Mouse (Mus musculus) 416B (cell line): ENCODE measurements around the gene Havcr2.
"Not testable (repeated sequence)": the region's sequence is repeated elsewhere in the genome, so short reads cannot be mapped to it uniquely, and the experiment has no call there.

Experiments used
- DNase-seq: peaks from one replicate; pipeline ENCODE4 v3.0.0; 2011; ENCODE audit warnings: low read depth

The Havcr2 gene

DNA sequence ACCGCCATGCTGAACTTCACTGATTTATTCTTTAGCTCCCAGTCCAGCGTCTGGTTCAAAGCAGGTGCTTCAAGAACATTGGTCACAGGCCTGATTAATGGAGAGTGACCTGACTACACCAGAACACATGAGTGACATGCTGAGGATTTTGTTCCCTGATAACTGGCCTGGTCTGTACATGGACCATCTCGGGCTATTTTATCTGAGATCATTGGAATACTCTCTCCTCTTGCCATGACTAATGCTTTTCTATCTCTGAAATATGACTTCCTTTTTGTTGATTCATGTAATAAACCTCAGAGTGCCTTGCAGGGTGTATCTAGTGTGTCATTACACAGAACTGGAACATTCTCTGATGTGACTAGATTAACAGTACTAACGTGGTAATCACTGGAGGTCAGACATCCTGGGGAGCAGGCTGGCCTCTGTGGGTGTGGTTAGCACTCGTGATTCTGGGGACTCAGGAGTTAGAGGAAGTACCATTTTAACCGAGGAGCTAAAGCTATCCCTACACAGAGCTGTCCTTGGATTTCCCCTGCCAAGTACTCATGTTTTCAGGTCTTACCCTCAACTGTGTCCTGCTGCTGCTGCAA is at the start of gene Havcr2:
TSS of gene Havcr2 (plus strand) at position 483 of the 593 bp plus-strand sequence.
- peak; percentile 95 for DNase-seq

DNA sequence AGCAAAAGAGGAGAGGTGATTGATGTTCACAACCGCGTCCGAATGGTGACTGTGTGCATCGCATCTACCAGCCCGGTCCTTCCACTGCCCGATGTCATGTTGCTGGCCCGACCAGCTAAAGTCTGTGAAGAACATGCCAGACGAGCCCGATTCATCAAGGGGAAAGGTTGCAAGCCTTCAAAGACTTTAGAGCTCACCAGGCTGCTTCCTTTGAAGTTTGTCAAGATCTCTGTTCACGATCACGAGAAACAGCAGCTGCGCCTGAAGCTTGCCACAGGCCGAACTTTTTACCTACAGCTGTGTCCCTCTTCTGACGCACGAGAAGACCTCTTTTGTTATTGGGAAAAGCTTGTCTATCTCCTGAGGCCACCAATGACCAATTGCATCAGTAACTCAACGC is 49.7 kb upstream of the Havcr2 start:
- no peak for DNase-seq

DNA sequence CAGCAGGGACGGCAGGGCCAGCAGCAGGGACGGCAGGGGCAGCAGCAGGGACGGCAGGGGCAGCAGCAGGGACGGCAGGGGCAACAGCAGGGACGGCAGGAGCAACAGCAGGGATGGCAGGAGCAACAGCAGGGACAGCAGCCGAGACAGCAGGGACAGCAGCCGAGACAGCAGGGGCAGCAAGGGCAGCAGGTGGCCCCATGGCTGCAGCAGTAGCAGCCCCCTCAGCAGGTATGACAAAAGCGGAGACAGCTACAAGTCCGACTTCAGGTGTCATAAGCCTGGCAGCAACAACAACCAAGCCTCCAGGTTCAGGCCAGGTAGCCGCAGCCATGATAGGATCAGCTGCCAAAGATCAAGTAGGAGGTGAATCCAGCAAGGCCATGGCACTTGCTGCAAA is 48.0 kb upstream of the Havcr2 start:
- no peak for DNase-seq

DNA sequence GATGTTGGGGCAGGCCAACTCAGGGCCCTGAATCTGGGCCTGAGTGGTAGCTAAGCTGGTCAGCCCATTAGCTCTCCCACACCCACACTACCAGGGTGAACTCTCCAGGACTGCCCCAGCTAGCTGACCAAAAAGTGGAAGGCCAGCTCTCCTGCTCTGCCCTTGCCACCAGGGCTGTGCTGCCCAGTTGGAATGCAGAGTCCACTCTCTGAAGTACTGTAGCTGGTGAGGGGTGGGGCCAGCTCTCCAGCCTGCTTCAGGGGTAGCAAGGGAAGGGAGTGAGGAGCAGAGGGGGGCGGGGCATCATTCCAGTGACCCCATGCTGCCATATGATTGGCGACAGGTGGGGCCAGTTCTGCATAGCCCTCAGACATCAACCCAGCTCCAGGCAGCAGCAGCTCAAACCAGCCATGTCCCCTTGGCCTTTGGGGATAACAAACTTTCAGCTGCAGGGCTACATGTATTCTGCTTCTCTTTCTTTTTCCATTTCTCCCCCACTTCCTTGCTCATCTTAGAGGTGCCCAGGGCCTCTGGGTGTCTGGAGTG is 44.6 kb upstream of the Havcr2 start:
- no peak for DNase-seq

DNA sequence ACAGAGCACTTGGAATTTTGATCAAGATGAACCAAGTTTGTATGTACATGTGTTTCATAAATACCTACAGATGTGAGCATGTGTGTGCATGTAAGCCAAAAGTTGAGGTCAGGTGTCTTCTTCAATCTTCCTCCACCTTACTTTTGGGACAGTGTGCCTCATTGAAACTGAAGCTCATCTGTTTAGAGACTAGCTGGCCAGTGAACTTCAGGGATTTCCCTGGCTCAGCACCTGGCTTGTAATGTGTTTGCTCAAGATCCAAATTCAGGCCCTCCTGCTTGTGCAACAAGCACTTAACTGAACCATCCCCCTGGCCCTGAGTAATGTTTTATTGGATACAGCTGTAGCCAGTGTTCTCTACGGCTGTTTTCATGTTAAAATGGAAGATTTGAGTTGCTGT is 36.3 kb upstream of the Havcr2 start:
- DNase-seq = no peak

DNA sequence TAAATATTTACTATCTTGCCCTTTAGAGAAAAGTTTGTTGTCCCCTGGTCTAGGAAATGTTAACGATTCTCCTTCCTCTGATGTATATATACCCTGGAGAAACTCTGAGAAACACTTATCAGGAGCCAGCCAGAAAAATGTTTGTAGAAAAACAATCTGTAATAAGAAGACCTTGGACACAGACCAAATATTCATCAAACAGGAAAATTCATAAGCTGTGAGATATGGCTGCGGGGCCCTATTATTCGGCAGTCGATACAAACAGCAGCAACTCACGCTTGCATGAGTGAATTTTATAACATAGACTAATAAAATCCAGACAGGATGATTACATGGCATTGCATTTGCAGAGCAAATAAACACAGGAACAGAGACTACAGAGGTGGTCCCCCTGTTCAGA is 35.9 kb upstream of the Havcr2 start:
- no peak for DNase-seq

DNA sequence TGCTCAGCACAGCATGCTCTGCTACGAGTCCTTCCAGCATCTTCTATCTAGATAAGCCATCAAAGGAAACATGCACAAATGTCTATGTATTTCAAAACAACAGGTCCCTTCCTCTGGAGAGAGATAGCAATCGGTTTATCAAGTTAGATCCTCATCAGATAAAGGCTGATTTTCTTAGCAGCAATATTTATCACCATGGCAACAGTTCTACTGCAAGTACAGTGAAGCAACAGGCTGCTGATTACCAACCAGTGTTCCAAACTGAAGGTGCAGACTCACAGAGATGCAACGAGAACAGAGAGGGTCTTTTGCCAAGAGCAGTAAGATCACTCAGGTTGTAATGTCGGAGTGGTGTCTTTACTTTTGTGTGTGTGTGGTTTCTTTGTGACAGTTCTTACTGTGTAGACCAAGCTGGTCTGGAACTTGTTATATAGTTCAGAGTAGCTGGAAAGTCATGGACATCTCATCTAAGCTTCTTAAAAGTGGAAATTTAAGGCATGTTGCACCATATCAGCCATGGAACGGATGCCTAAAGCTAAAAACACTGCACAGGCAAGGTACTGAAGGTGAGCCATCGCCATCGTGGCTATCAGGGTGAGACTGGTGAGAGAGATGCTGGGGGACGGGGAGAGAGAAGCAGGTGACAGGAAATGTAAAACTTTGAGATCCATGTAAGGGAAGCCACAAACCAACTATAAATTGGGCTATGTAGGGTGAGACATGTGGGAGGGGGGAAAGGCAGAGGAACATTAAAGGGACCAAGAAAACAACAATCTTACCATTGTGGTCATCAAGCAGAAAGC is 33.4 kb upstream of the Havcr2 start:
- DNase-seq = no peak

DNA sequence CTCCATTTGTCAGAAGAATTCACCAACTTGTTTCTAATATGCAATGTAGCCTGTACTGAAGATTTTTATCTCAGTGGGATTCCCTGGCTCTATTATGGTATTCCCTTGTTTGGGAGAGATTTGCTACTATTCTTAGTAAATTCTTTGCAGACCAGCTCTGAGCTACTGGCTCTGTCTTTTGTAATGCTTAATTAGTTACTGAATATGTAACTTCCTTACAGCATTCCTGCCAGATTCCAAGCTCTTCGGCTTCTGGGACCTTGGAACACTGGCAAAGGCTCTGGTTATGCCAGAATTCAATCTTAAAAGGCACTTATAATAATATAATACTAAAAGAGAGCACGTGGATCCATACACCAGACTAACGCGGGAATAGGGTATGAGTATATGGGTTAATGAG is 26.6 kb upstream of the Havcr2 start:
- DNase-seq = not testable (repeated sequence)

DNA sequence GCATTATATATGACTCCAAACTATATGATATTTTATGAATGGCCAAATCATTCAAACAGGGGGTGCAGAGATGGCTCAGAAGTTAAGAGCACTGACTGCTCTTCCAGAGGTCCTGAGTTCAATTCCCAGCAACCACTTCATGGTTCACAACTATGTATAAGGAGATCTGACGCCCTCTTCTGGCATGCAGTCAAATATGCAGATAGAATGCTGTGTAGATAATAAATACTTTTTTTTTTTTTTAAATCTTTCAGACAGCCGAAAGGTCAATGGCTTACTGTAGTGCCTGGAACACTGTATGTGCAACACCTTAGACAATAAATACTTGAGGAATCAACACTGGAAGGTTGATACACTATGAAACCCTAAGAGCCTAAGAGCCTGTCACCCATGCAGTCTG is 24.6 kb upstream of the Havcr2 start:
- DNase-seq = no peak

DNA sequence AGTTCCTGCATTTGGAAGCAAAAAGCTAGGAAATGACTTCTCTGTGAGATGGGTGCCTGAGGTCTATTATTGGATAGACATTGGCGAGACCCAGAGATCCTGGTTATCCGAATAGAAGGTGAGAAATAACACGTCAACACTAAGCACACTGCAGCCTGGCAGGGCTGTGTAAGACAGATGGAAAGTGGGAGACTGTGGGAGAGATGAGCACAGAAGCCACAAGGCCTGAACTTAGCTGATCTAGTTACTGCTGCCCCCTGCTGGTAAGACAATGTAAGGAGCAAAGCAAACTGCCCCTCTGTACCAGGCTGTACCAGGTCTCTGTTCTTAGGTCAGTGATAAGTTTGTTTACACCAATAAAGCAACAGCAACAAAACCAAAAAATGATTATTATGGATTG is 23.6 kb upstream of the Havcr2 start:
- DNase-seq = peak; percentile 91

DNA sequence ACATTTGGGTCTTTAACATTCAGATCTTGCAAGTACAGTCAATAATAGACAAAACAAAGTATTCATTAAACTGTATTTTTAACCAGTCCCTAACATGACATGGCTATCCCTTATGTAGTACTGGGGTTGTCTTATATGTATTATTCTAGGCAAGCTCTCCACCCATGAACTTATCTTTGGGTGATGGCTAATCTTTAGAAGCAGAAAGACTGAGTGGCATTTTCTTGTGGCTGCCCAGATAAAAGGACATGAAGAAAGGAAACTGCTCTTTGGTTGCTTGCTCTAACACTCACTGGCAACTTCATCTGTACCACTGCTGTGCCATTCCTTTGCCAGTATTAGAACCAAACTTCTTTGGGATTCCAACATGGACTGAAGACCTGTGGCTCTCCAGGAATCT is 19.4 kb upstream of the Havcr2 start:
- DNase-seq = no peak

DNA sequence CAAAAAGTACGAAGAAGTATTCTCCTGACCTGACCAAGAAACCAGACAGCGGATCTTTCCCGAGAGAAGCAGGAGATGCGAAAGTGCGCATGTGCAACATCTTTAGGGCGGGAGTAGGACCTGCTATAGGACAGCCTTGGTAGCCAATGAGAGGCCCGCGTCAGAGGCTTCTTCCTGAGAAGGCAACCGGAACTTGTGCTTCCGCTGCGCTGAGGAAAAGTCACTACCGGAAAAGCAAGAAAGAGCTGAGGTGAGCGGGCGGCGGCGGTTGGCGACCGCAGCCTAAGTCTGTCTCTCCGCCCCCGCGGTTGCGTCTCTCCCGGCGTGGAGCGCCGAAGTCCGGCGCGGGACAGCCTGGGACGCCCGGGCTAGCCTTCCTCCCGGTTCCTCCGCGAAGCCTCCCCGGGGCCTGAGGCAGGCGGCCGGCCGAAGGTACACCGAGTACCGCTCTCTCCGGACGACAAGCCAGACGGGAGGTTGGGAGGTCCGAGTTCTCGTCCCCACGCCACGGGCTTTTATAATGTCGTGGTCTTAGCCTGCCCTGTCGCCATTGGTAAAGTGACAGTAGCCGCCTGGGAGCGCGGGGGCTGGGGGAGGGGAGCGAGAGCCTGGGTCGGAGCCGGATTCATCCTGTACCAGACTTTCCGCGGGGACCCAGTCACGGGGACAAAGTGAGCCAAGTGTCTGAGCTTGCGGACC is 17.8 kb upstream of the Havcr2 start, which contains the start of gene Med7:
TSS of gene Med7 (plus strand) at position 166 of the 699 bp plus-strand sequence.
- peak; percentile 99 for DNase-seq

DNA sequence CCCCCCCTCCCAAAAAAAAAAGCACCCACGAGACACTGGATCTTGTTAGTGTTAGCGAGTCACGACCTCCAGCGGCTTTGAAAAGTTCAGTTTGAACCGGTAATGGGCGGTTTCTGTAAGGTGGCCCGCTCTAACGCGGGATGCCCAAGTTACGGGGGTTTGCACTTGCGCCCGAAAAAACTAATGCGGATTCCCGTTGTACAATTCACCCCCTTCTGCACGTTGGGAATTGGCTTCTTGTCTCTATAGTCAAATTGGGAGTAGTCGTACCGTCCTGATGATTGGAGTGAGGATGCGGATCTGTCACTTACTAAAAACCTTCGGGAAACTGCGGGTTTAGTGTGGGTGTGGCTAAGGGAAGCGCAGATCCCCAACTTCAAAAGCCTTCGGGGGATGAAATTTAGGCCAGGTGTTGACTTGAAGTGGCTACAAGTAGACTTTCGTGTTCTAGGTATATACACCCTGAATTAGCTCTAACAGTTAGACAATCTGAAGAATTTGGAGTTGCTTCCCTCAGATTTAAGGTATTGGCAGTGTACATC is 17.2 kb upstream of the Havcr2 start:
- DNase-seq = peak; percentile 83

DNA sequence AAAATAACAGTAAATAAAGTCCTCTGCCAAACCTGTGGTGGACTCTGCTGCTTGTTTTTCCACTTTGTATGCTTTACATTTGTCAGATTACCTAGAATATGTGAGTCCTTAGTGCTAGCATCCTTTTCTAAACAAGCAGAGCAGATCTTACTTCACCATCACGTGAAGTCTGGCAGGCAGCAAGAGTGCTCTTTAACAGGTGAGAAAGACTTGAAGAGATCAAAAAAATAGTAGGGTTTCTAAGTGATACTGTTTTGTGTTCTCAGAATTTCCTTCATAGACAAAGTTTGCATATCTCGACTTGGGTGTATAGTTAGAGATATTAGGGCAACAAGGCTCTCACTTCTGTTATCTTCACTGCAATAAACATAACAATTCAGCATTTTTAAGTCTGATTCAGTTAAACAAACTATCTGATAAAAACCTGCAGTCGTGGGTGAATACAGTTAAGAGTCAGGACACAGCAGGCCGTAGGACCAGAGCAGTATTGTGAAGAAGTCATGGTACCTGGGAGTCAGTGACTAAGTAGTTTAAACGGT is 15.7 kb upstream of the Havcr2 start:
- no peak for DNase-seq

DNA sequence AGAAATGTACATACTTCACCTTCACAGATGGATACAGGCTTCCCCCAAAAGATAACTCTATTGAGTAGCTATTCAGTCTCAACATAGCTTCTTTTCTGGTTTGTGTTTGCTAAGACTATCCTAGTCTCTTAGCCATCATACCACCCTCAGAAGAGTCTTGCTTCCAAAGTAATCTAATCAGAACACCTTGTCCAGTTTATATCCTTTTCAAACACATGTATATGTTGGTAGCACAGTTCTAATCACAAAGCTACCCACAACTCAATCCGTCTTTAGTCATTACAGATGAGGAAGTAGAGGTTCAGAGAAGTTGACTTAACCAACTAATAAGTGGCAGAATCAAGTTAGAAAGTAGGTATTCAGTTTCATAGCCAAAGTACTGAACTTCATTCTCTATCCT is 13.0 kb upstream of the Havcr2 start:
- peak; percentile 43 for DNase-seq

DNA sequence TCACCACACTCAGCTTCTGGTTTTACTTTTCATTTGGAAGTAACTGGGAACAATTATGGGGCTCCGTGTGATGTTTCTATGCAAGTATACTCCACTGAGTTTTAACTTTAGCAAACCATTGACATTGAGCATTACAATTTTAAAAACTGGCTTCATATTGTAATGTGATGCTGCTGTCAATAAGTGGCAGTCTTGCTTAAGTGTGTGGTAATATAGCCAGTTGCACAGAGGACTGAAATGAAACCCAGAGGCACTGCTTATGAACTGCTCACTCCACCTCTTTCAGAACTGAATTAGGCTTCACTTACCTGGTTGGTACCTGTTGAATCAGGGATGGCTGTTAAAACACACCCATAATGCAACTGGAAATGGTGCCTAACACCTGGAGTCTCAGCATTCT is 11.6 kb upstream of the Havcr2 start:
- DNase-seq = peak; percentile 75

DNA sequence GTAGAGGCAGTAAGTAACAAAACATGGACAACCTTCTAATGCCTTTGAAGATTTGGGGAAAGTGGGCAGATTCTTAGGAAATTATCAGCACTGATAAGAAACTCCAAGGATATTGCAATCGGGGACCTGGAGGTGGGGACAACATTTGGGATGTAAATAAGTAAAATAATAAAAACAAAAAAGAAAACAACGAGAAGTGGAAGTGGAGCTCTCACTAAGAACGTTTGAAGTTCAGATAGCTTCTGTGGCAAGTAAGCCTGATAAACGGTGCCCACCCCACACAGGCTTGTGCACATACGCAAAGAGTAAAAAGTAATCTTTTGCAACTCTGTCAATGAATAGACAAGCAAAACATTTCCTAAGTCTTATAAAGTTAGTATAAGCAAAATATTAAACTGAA is 10.8 kb upstream of the Havcr2 start:
- DNase-seq = no peak

DNA sequence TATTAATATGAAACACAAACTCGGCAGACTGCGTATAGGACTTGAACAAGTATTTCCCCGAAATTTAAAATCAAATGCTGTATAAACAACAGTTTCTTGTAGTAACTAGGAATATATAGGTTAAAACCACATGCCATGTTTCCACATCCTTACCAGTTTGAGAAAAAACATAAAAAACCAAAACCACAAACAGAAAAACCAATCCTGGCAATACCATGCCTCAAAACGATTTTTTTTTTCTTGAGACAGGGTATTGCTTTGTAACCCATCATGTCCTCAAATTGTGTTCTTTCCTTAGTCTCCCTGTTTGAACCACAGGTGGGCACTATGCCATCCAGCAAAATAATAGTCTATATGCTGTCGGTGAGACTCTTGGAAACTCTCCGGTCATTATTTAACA is 8.6 kb upstream of the Havcr2 start:
- peak; percentile 50 for DNase-seq

DNA sequence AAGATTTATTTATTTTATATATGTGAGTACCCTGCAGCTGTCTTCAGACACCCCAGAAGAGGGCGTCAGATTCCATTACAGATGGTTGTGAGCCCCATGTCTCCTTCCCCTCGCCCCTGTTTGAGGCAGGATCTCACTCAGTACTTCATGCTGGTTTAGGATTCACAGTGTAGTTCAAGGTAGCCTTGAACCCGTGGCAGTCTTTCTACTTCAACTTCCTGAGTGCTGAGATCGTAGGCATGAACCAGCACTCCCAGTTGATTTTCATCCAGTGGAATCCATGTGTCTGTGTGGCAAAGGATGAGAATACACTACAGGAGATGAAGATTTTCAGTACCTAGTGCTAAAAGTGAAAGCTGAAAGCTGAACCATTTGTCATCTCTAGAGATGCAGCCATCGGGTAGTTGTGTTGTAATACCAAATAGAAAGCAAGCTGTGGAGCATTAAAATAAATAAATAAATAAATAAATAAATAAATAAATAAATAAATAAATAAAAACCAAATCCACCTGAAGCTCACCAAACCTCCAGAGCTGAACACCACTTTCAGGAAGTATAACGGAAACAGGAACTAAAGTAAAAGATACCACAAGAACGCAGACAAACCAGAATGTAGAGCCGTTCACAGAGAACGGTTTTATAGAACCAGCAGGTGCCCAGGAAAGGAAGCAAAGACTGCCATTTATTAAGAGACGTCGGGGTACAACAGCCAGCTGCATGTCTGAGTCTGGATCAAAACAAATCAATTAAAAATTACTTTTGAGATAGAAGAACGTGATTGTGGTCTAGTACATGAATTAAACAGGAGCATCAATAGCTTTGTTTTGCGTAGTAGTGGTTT is 6.9 kb upstream of the Havcr2 start:
- peak; percentile 79 for DNase-seq

DNA sequence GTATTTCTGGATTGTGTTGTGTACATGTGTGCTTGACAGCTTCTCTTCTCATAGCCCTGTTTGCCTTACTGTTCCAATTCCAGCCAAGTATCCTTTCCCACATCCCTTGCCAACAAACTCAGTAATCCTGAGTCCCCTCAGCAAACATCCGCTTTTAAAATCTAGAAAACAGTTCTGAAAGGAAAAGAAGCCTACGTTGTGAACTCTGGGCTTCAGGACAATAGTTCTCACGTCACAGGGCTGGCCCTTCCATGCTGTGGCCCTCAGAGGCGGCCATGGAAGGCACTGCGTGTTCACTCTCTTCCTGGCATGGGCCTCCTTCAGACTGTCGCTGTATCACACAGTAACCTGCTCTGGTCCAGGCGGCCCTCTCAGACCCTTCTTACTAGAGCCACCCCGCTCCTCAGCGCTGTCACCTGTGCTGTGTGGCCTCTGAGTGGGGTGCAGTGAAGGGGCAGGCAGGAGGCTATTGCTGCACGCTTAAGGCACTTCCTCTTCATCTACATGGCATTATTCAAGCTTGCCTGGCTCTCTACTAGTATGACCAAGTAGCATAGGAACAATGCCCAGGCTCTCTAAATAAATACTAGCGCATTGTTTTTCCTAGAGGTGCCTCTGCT is 5.2 kb upstream of the Havcr2 start:
- DNase-seq = no peak

DNA sequence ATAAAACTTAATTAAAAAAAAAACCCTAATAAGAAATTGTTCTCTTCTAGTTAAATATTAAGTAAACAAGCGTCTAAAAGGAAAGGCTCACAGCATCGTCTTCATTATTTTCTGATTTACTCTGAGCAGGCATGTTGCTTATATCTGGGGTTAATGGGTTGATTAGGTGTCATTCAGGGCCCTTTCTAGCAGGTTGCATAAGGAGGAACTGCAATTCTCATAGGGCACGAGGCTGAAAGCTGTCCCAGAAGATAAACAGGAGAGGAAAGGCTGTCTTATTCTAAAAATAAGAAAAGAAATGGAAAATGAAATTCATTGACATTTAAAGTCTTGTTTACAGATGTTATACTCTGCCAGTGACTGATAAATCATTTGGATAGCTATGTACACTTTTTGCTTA is 5.2 kb downstream of the Havcr2 start:
- no peak for DNase-seq
